Mouse (Mus musculus) intestine, postnatal 0 days (tissue): ENCODE data around the gene Ydjc. TPM values are rescaled to one million over a fixed set of nuclear protein-coding genes. Genes with fewer than 3 reads are reported as not detected.

Source experiments
- ATAC-seq: fragments of 200-750 bp; cut with Nextera tagmentation; 2 replicates; pipeline ENCODE4 v1.8.0; 2017; ENCODE audit warnings: mild to moderate bottlenecking, moderate TSS enrichment, moderate library complexity
- H3K27ac ChIP-seq: fragments of 300-500 bp; sonication (generic); 2 replicates; pipeline ENCODE4 v1.5.1; 2014; ENCODE audit warnings: mild to moderate bottlenecking, low read depth, low read length, moderate library complexity
- H3K27me3 ChIP-seq: fragments of 300-500 bp; sonication (generic); replicated peaks from 2 replicates; pipeline ENCODE4 v1.6.1; 2014; ENCODE audit warnings: low read length, mixed read lengths; ENCODE audit not compliant: control insufficient read depth, insufficient read depth
- H3K36me3 ChIP-seq: fragments of 300-500 bp; sonication (generic); 2 replicates; pipeline ENCODE4 v1.6.1; 2014; ENCODE audit warnings: mild to moderate bottlenecking, moderate library complexity; ENCODE audit not compliant: control insufficient read depth, insufficient read depth
- H3K4me1 ChIP-seq: fragments of 300-500 bp; sonication (generic); replicated peaks from 2 replicates; pipeline ENCODE4 v1.6.1; 2014; ENCODE audit warnings: antibody characterized with exemption, low read length, mixed read lengths; ENCODE audit not compliant: control insufficient read depth, insufficient read depth
- H3K4me2 ChIP-seq: fragments of 300-500 bp; sonication (generic); replicated peaks from 2 replicates; pipeline ENCODE4 v1.6.1; 2014; ENCODE audit warnings: low read depth, mild to moderate bottlenecking, moderate library complexity
- H3K4me3 ChIP-seq: fragments of 300-500 bp; sonication (generic); 2 replicates; pipeline ENCODE4 v1.5.1; 2014; ENCODE audit warnings: low read depth, low read length
- H3K9ac ChIP-seq: fragments of 300-500 bp; sonication (generic); 2 replicates; pipeline ENCODE4 v1.6.1; 2014; ENCODE audit warnings: mild to moderate bottlenecking, low read depth, low read length
- H3K9me3 ChIP-seq: fragments of 300-500 bp; sonication (generic); 2 replicates; pipeline ENCODE4 v1.6.1; 2016; ENCODE audit warnings: mixed run types; ENCODE audit not compliant: control insufficient read depth
- CTCF ChIP-seq: sonication (generic); IDR thresholded peaks from 2 replicates; pipeline ENCODE4 v1.5.1; 2016; ENCODE audit warnings: low read depth, mild to moderate bottlenecking, control low read depth, antibody characterized with exemption, moderate library complexity
- WGBS: fragments of 180-500 bp; shearing (Covaris S2); extraction: QIAGEN DNeasy Blood & Tissue Kit; methylation state at CpG from one replicate; pipeline ENCODE4 v1.1.7; 2014; 5-methylcytosine and 5-hydroxymethylcytosine counted together
- polyA plus RNA-seq: library from polyadenylated mRNA; unstranded; fragments of >200 nt; fragmentation: Nextera tagmentation; extraction: Ambion mirVana; gene quantifications from 2 replicates; pipeline ENCODE4 v1.2.1, GENCODE M21; 2015

Gene Ydjc
- 24.6 and 28.8 TPM in 2 replicates for polyA plus RNA-seq

- no peaks in the 10 kb centered on the region for H3K27me3 ChIP-seq
- no peak within 1 kb of the TSS for H3K4me3 ChIP-seq
- H3K36me3 ChIP-seq: no peaks in the 10 kb centered on the region; the same call in 1 of the 2 replicates
- WGBS: 35% methylated on average over 7 of the region's 7 CpGs
- no peak for TF ChIP-seq CTCF
- no peaks in the 10 kb centered on the region for H3K9me3 ChIP-seq
- no peak within 1 kb of the TSS for H3K27ac ChIP-seq
- no peak within 1 kb of the TSS for H3K4me2 ChIP-seq
- H3K9ac ChIP-seq: no peak within 1 kb of the TSS
- peaks cover 12% of the 10 kb centered on the region for H3K4me1 ChIP-seq
- ATAC-seq: no peak
Measured at GRCm38 (mm10) chr16:17144339-17144738, at the start of gene Ydjc. TSS of gene Ydjc (plus strand) at chr16:17144621.

- Histone ChIP-seq H3K27ac (peak overlapping the region; percentile 52), H3K9ac (no peak overlapping the region), H3K9me3 (no peaks in the 10 kb centered on the region), H3K4me1 (no peaks in the 10 kb centered on the region), H3K27me3 (no peaks in the 10 kb centered on the region), H3K4me2 (no peak overlapping the region), H3K36me3 (peaks cover 73% of the 10 kb centered on the region), H3K4me3 (no peak overlapping the region)
- 54% methylated on average over 3 of the region's 3 CpGs for WGBS
- TF ChIP-seq CTCF: no peak
- peak; percentile 76 for ATAC-seq
Measured at GRCm38 (mm10) chr16:17096938-17097337, 47.5 kb upstream of the Ydjc start.

GRCm38 (mm10) chr16:17102630-17103220, 41.7 kb upstream of the Ydjc start:
- Histone ChIP-seq H3K4me2 (no peak overlapping the region), H3K9ac (no peak overlapping the region), H3K9me3 (no peaks in the 10 kb centered on the region), H3K36me3 (peaks cover 61% of the 10 kb centered on the region), H3K4me1 (no peaks in the 10 kb centered on the region), H3K27me3 (no peaks in the 10 kb centered on the region), H3K27ac (no peak overlapping the region), H3K4me3 (no peak overlapping the region)
- 62% methylated on average over 7 of the region's 7 CpGs for WGBS
- no peak for TF ChIP-seq CTCF
- no peak for ATAC-seq

GRCm38 (mm10) chr16:17104600-17104999, 39.8 kb upstream of the Ydjc start:
- Histone ChIP-seq H3K4me3 (no peak overlapping the region), H3K27me3 (no peaks in the 10 kb centered on the region), H3K9me3 (no peaks in the 10 kb centered on the region), H3K4me1 (no peaks in the 10 kb centered on the region), H3K9ac (no peak overlapping the region), H3K27ac (no peak overlapping the region), H3K36me3 (peaks cover 55% of the 10 kb centered on the region), H3K4me2 (no peak overlapping the region)
- TF ChIP-seq CTCF: no peak
- WGBS: 59% methylated on average over 4 of the region's 4 CpGs
- no peak for ATAC-seq

GRCm38 (mm10) chr16:17110771-17111743, 33.4 kb upstream of the Ydjc start, which contains the start of gene Ppil2:
TSS of gene Ppil2 (minus strand) at chr16:17111257.
- H3K4me3 ChIP-seq: peak within 1 kb of the TSS; percentile 95
- peak within 1 kb of the TSS; percentile 81 for H3K9ac ChIP-seq
- no peaks in the 10 kb centered on the region for H3K9me3 ChIP-seq
- 7% methylated on average over 38 of the region's 38 CpGs for WGBS
- TF ChIP-seq CTCF: no peak
- H3K4me1 ChIP-seq: 0 out of 2 replicates have a peak, but pooled peaks cover 3% of the 10 kb centered on the region
- ATAC-seq: peak; percentile 84
- H3K27ac ChIP-seq: peak within 1 kb of the TSS; percentile 80
- H3K36me3 ChIP-seq: peaks cover 21% of the 10 kb centered on the region
- H3K4me2 ChIP-seq: peak within 1 kb of the TSS; percentile 66
- no peaks in the 10 kb centered on the region for H3K27me3 ChIP-seq

GRCm38 (mm10) chr16:17117309-17117799, 27.1 kb upstream of the Ydjc start:
- Histone ChIP-seq H3K4me2 (no peak overlapping the region), H3K4me1 (no peaks in the 10 kb centered on the region), H3K9ac (no peak overlapping the region), H3K4me3 (no peak overlapping the region), H3K9me3 (no peaks in the 10 kb centered on the region), H3K27ac (no peak overlapping the region; the same call in 1 of the 2 replicates), H3K36me3 (peaks cover 17% of the 10 kb centered on the region; the same call in 1 of the 2 replicates), H3K27me3 (no peaks in the 10 kb centered on the region)
- 87% methylated on average over 5 of the region's 5 CpGs for WGBS
- no peak for ATAC-seq
- TF ChIP-seq CTCF: no peak
